Mouse (Mus musculus): ENCODE data around the gene Kif16b. TPM values are rescaled to one million over a fixed set of nuclear protein-coding genes. Genes with fewer than 3 reads are reported as not detected.
A peak's percentile ranks its signal among the peaks of the same experiment; 100 is the strongest.

Kif16b gene
- polyA plus RNA-seq, 1 experiment from 2014 or later = 14.7 TPM

- WGBS = 93% methylated on average over 5 of the region's 5 CpGs
- no peaks in the 10 kb centered on the region for H3K36me3 ChIP-seq
- ATAC-seq (ENCODE audit: insufficient number of reproducible peaks, insufficient read depth, low FRiP score, low TSS enrichment, low read depth) = no peak
These were observed 291.1 kb downstream of the Kif16b start for GRCm38 (mm10) chr2:142610206-142610605.

GRCm38 (mm10) chr2:142608778-142609177 lies 292.6 kb downstream of the Kif16b start:
- ATAC-seq (ENCODE audit: insufficient number of reproducible peaks, insufficient read depth, low FRiP score, low TSS enrichment, low read depth) = no peak
- Histone ChIP-seq H3K36me3 (no peaks in the 10 kb centered on the region), H3K4me2 (no peak overlapping the region), H3K27ac (no peak overlapping the region), H3K9ac (replicated peaks) (no peak overlapping the region), H3K27me3 (no peaks in the 10 kb centered on the region), H3K4me1 (replicated peaks) (peaks cover 21% of the 10 kb centered on the region), H3K4me3 (replicated peaks) (no peak overlapping the region), H3K9me3 (no peaks in the 10 kb centered on the region)
- WGBS = 75% methylated on average over 17 of the region's 17 CpGs

More at GRCm38 (mm10) chr2:142610206-142610605, 291.1 kb downstream of the Kif16b start:
- Histone ChIP-seq H3K4me1 (replicated peaks) (peaks cover 32% of the 10 kb centered on the region), H3K9me3 (no peaks in the 10 kb centered on the region), H3K27ac (no peak overlapping the region), H3K4me3 (replicated peaks) (no peak overlapping the region), H3K9ac (replicated peaks) (no peak overlapping the region), H3K27me3 (no peaks in the 10 kb centered on the region), H3K4me2 (no peak overlapping the region)

- WGBS = 77% methylated on average over 4 of the region's 4 CpGs
- Histone ChIP-seq H3K4me1 (replicated peaks) (peaks cover 23% of the 10 kb centered on the region), H3K9me3 (no peaks in the 10 kb centered on the region), H3K4me2 (no peak overlapping the region), H3K36me3 (no peaks in the 10 kb centered on the region), H3K27ac (no peak overlapping the region), H3K4me3 (replicated peaks) (no peak overlapping the region), H3K9ac (replicated peaks) (no peak overlapping the region), H3K27me3 (no peaks in the 10 kb centered on the region)
- ATAC-seq (ENCODE audit: insufficient number of reproducible peaks, insufficient read depth, low FRiP score, low TSS enrichment, low read depth) = no peak
These were observed 296.6 kb downstream of the Kif16b start for GRCm38 (mm10) chr2:142604762-142605161.

- Histone ChIP-seq H3K27me3 (no peaks in the 10 kb centered on the region; the same call in 1 of the 2 replicates), H3K4me3 (replicated peaks) (no peak overlapping the region), H3K36me3 (no peaks in the 10 kb centered on the region), H3K4me1 (replicated peaks) (peaks cover 29% of the 10 kb centered on the region), H3K27ac (no peak overlapping the region), H3K4me2 (no peak overlapping the region), H3K9ac (replicated peaks) (no peak overlapping the region), H3K9me3 (no peaks in the 10 kb centered on the region)
- 39% methylated on average over 2 of the region's 2 CpGs for WGBS
- ATAC-seq (ENCODE audit: insufficient number of reproducible peaks, insufficient read depth, low FRiP score, low TSS enrichment, low read depth) = 0 out of 2 replicates have a peak, but pooled peaks have one; percentile 27
These were observed 298.1 kb downstream of the Kif16b start for GRCm38 (mm10) chr2:142603210-142603609.

GRCm38 (mm10) chr2:142599235-142599634 lies 302.1 kb downstream of the Kif16b start:
- no peak overlapping the region for H3K27ac ChIP-seq
- H3K27me3 ChIP-seq = peaks cover 5% of the 10 kb centered on the region
- no peaks in the 10 kb centered on the region for H3K9me3 ChIP-seq
- H3K4me1 ChIP-seq (replicated peaks) = peaks cover 29% of the 10 kb centered on the region
- H3K36me3 ChIP-seq = no peaks in the 10 kb centered on the region
- no peak overlapping the region for H3K4me3 ChIP-seq (replicated peaks)
- WGBS = 21% methylated on average over 4 of the region's 4 CpGs
- peak; percentile 72 for ATAC-seq (ENCODE audit: insufficient number of reproducible peaks, insufficient read depth, low FRiP score, low TSS enrichment, low read depth)
- no peak overlapping the region for H3K4me2 ChIP-seq
- H3K9ac ChIP-seq (replicated peaks) = no peak overlapping the region

- Histone ChIP-seq H3K9me3 (no peaks in the 10 kb centered on the region), H3K9ac (replicated peaks) (no peak overlapping the region), H3K4me1 (replicated peaks) (peaks cover 22% of the 10 kb centered on the region), H3K4me2 (no peak overlapping the region), H3K36me3 (no peaks in the 10 kb centered on the region), H3K27ac (no peak overlapping the region), H3K27me3 (peaks cover 5% of the 10 kb centered on the region), H3K4me3 (replicated peaks) (no peak overlapping the region)
- ATAC-seq (ENCODE audit: insufficient number of reproducible peaks, insufficient read depth, low FRiP score, low TSS enrichment, low read depth) = no peak
- 77% methylated on average over 17 of the region's 17 CpGs for WGBS
These were observed 304.9 kb downstream of the Kif16b start for GRCm38 (mm10) chr2:142596176-142597170.

- no peak for ATAC-seq (ENCODE audit: insufficient number of reproducible peaks, insufficient read depth, low FRiP score, low TSS enrichment, low read depth)
- H3K9ac ChIP-seq (replicated peaks) = no peak overlapping the region
These were observed 310.4 kb downstream of the Kif16b start for GRCm38 (mm10) chr2:142590938-142591337.

GRCm38 (mm10) chr2:142590284-142590724 lies 311.0 kb downstream of the Kif16b start:
- Histone ChIP-seq H3K27me3 (no peaks in the 10 kb centered on the region), H3K4me1 (replicated peaks) (peaks cover 15% of the 10 kb centered on the region), H3K4me3 (replicated peaks) (no peak overlapping the region), H3K36me3 (no peaks in the 10 kb centered on the region), H3K9me3 (no peaks in the 10 kb centered on the region), H3K9ac (replicated peaks) (no peak overlapping the region), H3K27ac (no peak overlapping the region), H3K4me2 (no peak overlapping the region)
- 18% methylated on average over 6 of the region's 6 CpGs for WGBS
- ATAC-seq (ENCODE audit: insufficient number of reproducible peaks, insufficient read depth, low FRiP score, low TSS enrichment, low read depth) = no peak

More at GRCm38 (mm10) chr2:142590938-142591337, 310.4 kb downstream of the Kif16b start:
- Histone ChIP-seq H3K27me3 (no peaks in the 10 kb centered on the region), H3K4me1 (replicated peaks) (peaks cover 15% of the 10 kb centered on the region), H3K36me3 (no peaks in the 10 kb centered on the region), H3K27ac (no peak overlapping the region), H3K9me3 (no peaks in the 10 kb centered on the region), H3K4me2 (no peak overlapping the region), H3K4me3 (replicated peaks) (no peak overlapping the region)

- H3K36me3 ChIP-seq = no peaks in the 10 kb centered on the region
- no peak overlapping the region for H3K4me3 ChIP-seq (replicated peaks)
- H3K4me2 ChIP-seq = no peak overlapping the region
- H3K4me1 ChIP-seq (replicated peaks) = peaks cover 15% of the 10 kb centered on the region
- WGBS = 49% methylated on average over 14 of the region's 14 CpGs
- no peaks in the 10 kb centered on the region for H3K27me3 ChIP-seq
- ATAC-seq (ENCODE audit: insufficient number of reproducible peaks, insufficient read depth, low FRiP score, low TSS enrichment, low read depth) = no peak
- H3K9ac ChIP-seq (replicated peaks) = no peak overlapping the region
- no peak overlapping the region for H3K27ac ChIP-seq
- H3K9me3 ChIP-seq = no peaks in the 10 kb centered on the region
These were observed 311.7 kb downstream of the Kif16b start for GRCm38 (mm10) chr2:142589403-142590283.

GRCm38 (mm10) chr2:142585845-142586244 lies 315.5 kb downstream of the Kif16b start:
- H3K9me3 ChIP-seq = no peaks in the 10 kb centered on the region
- no peak overlapping the region for H3K27ac ChIP-seq
- WGBS = 84% methylated on average over 5 of the region's 5 CpGs
- H3K36me3 ChIP-seq = no peaks in the 10 kb centered on the region
- H3K27me3 ChIP-seq = no peaks in the 10 kb centered on the region
- H3K4me1 ChIP-seq (replicated peaks) = peaks cover 15% of the 10 kb centered on the region
- ATAC-seq (ENCODE audit: insufficient number of reproducible peaks, insufficient read depth, low FRiP score, low TSS enrichment, low read depth) = no peak
- H3K4me2 ChIP-seq = no peak overlapping the region
- no peak overlapping the region for H3K4me3 ChIP-seq (replicated peaks)
- no peak overlapping the region for H3K9ac ChIP-seq (replicated peaks)

All from limb, embryonic 12.5 days (tissue).